Mouse (Mus musculus) heart, embryonic 16.5 days (tissue): Measurements from ENCODE around the gene Atp8a2. TPM values are rescaled to one million over a fixed set of nuclear protein-coding genes. Genes with fewer than 3 reads are reported as not detected.
"Not testable (repeated sequence)": the region's sequence is repeated elsewhere in the genome, so short reads cannot be mapped to it uniquely, and the experiment has no call there.

Source experiments
- ATAC-seq: fragments of 200-750 bp; cut with Nextera tagmentation; replicated peaks from 2 replicates; pipeline ENCODE4 v1.8.0; 2017; ENCODE audit warnings: moderate number of reproducible peaks; ENCODE audit not compliant: insufficient read depth, low FRiP score; ENCODE audit errors: extremely low read depth
- H3K27ac ChIP-seq: fragments of 300-500 bp; sonication (generic); 2 replicates; pipeline ENCODE4 v1.5.1; 2014; ENCODE audit warnings: mild to moderate bottlenecking, low read length, control low read depth, moderate library complexity
- H3K27me3 ChIP-seq: fragments of 300-500 bp; sonication (generic); 2 replicates; pipeline ENCODE4 v1.6.1; 2014; ENCODE audit warnings: low read length, mixed read lengths; ENCODE audit not compliant: control insufficient read depth, insufficient read depth
- H3K36me3 ChIP-seq: fragments of 300-500 bp; sonication (generic); 2 replicates; pipeline ENCODE4 v1.6.1; 2014; ENCODE audit not compliant: control insufficient read depth, insufficient read depth
- H3K4me1 ChIP-seq: fragments of 300-500 bp; sonication (generic); 2 replicates; pipeline ENCODE4 v1.6.1; 2014; ENCODE audit warnings: low read length, mixed read lengths; ENCODE audit not compliant: control insufficient read depth, insufficient read depth
- H3K4me2 ChIP-seq: fragments of 300-500 bp; sonication (generic); 2 replicates; pipeline ENCODE4 v1.6.1; 2014; ENCODE audit warnings: low read depth, mild to moderate bottlenecking, control low read depth, low read length
- H3K4me3 ChIP-seq: fragments of 300-500 bp; sonication (generic); 2 replicates; pipeline ENCODE4 v1.5.1; 2014; ENCODE audit warnings: mild to moderate bottlenecking, control low read depth, low read length
- H3K9ac ChIP-seq: fragments of 300-500 bp; sonication (generic); 2 replicates; pipeline ENCODE4 v1.6.1; 2014; ENCODE audit warnings: low read length, control low read depth
- H3K9me3 ChIP-seq: fragments of 300-500 bp; sonication (generic); replicated peaks from 2 replicates; pipeline ENCODE4 v1.6.1; 2016; ENCODE audit warnings: low read length; ENCODE audit not compliant: control insufficient read depth
- WGBS: fragments of 180-500 bp; shearing (Covaris S2); extraction: QIAGEN DNeasy Blood & Tissue Kit; methylation state at CpG from one replicate; pipeline ENCODE4 v1.1.7; 2014; 5-methylcytosine and 5-hydroxymethylcytosine counted together
- polyA plus RNA-seq: library from polyadenylated mRNA; unstranded; fragments of >200 nt; fragmentation: Nextera tagmentation; extraction: Ambion mirVana; gene quantifications from 2 replicates; pipeline ENCODE4 v1.2.1, GENCODE M21; 2015

Gene Atp8a2
- polyA plus RNA-seq, 1 experiment from 2014 or later: 6.1 TPM

GRCm38 (mm10) chr14:59819215-59820114, 377.5 kb downstream of the Atp8a2 start:
- ATAC-seq: no peak
- no peak overlapping the region for H3K4me3 ChIP-seq
- no peak overlapping the region for H3K27ac ChIP-seq
- no peaks in the 10 kb centered on the region for H3K27me3 ChIP-seq
- no peak overlapping the region for H3K4me2 ChIP-seq
- no peaks in the 10 kb centered on the region for H3K36me3 ChIP-seq
- no peak overlapping the region for H3K9ac ChIP-seq
- H3K9me3 ChIP-seq: 0 out of 2 replicates have a peak, but pooled peaks cover 2% of the 10 kb centered on the region
- 57% methylated on average over 5 of the region's 5 CpGs for WGBS
- peaks cover 4% of the 10 kb centered on the region for H3K4me1 ChIP-seq

- not testable (repeated sequence) for H3K4me1 ChIP-seq, H3K9me3 ChIP-seq, H3K4me2 ChIP-seq, ATAC-seq, H3K27me3 ChIP-seq, H3K9ac ChIP-seq, H3K4me3 ChIP-seq, H3K27ac ChIP-seq, H3K36me3 ChIP-seq
- WGBS: 91% methylated on average over 2 of the region's 2 CpGs
Observed at GRCm38 (mm10) chr14:59810316-59810715, 386.7 kb downstream of the Atp8a2 start.

GRCm38 (mm10) chr14:59809790-59810189, 387.2 kb downstream of the Atp8a2 start:
- H3K4me1 ChIP-seq: no peaks in the 10 kb centered on the region
- no peak for ATAC-seq
- no peak overlapping the region for H3K27ac ChIP-seq
- no peak overlapping the region for H3K4me3 ChIP-seq
- no peaks in the 10 kb centered on the region for H3K9me3 ChIP-seq
- no peak overlapping the region for H3K4me2 ChIP-seq
- H3K9ac ChIP-seq: no peak overlapping the region
- no peaks in the 10 kb centered on the region for H3K36me3 ChIP-seq
- 85% methylated on average over 4 of the region's 4 CpGs for WGBS
- no peaks in the 10 kb centered on the region for H3K27me3 ChIP-seq

GRCm38 (mm10) chr14:59807528-59808300, 389.3 kb downstream of the Atp8a2 start:
- Histone ChIP-seq H3K9me3 (no peaks in the 10 kb centered on the region), H3K27ac (no peak overlapping the region), H3K4me3 (no peak overlapping the region), H3K27me3 (no peaks in the 10 kb centered on the region), H3K36me3 (no peaks in the 10 kb centered on the region), H3K9ac (no peak overlapping the region), H3K4me1 (no peaks in the 10 kb centered on the region), H3K4me2 (no peak overlapping the region)
- no peak for ATAC-seq
- WGBS: 72% methylated on average over 7 of the region's 7 CpGs

GRCm38 (mm10) chr14:59806910-59807309, 390.1 kb downstream of the Atp8a2 start:
- H3K27ac ChIP-seq: no peak overlapping the region
- no peak overlapping the region for H3K4me3 ChIP-seq
- WGBS: 43% methylated on average over 4 of the region's 4 CpGs
- no peaks in the 10 kb centered on the region for H3K27me3 ChIP-seq
- H3K9ac ChIP-seq: no peak overlapping the region
- H3K9me3 ChIP-seq: no peaks in the 10 kb centered on the region
- no peaks in the 10 kb centered on the region for H3K4me1 ChIP-seq
- ATAC-seq: no peak
- no peaks in the 10 kb centered on the region for H3K36me3 ChIP-seq
- H3K4me2 ChIP-seq: no peak overlapping the region

GRCm38 (mm10) chr14:59806159-59806558, 390.8 kb downstream of the Atp8a2 start:
- Histone ChIP-seq H3K36me3 (no peaks in the 10 kb centered on the region), H3K27me3 (no peaks in the 10 kb centered on the region), H3K9ac (no peak overlapping the region), H3K4me3 (no peak overlapping the region), H3K4me1 (no peaks in the 10 kb centered on the region), H3K9me3 (no peaks in the 10 kb centered on the region), H3K4me2 (no peak overlapping the region), H3K27ac (no peak overlapping the region)
- ATAC-seq: no peak
- WGBS: 65% methylated on average over 4 of the region's 4 CpGs

- WGBS: 56% methylated on average over 7 of the region's 7 CpGs
- no peak overlapping the region for H3K4me2 ChIP-seq
- no peaks in the 10 kb centered on the region for H3K36me3 ChIP-seq
- no peaks in the 10 kb centered on the region for H3K4me1 ChIP-seq
- H3K9ac ChIP-seq: no peak overlapping the region
- no peaks in the 10 kb centered on the region for H3K27me3 ChIP-seq
- ATAC-seq: no peak
- H3K9me3 ChIP-seq: no peaks in the 10 kb centered on the region
- no peak overlapping the region for H3K4me3 ChIP-seq
- H3K27ac ChIP-seq: no peak overlapping the region
Observed at GRCm38 (mm10) chr14:59805683-59806082, 391.3 kb downstream of the Atp8a2 start.

GRCm38 (mm10) chr14:59801961-59802599, 394.9 kb downstream of the Atp8a2 start:
- no peak overlapping the region for H3K4me3 ChIP-seq
- H3K4me2 ChIP-seq: no peak overlapping the region
- ATAC-seq: no peak
- H3K4me1 ChIP-seq: no peaks in the 10 kb centered on the region
- H3K27ac ChIP-seq: no peak overlapping the region
- no peaks in the 10 kb centered on the region for H3K36me3 ChIP-seq
- no peaks in the 10 kb centered on the region for H3K27me3 ChIP-seq
- 68% methylated on average over 8 of the region's 8 CpGs for WGBS
- no peak overlapping the region for H3K9ac ChIP-seq
- no peaks in the 10 kb centered on the region for H3K9me3 ChIP-seq

- no peaks in the 10 kb centered on the region for H3K27me3 ChIP-seq
- H3K9ac ChIP-seq: no peak overlapping the region
- no peak overlapping the region for H3K4me3 ChIP-seq
- H3K36me3 ChIP-seq: no peaks in the 10 kb centered on the region
- H3K4me2 ChIP-seq: no peak overlapping the region
- H3K9me3 ChIP-seq: no peaks in the 10 kb centered on the region
- H3K4me1 ChIP-seq: no peaks in the 10 kb centered on the region
- no peak for ATAC-seq
- no peak overlapping the region for H3K27ac ChIP-seq
- WGBS: 74% methylated on average over 3 of the region's 3 CpGs
Observed at GRCm38 (mm10) chr14:59799511-59799910, 397.5 kb downstream of the Atp8a2 start.
